Mouse (Mus musculus) embryonic facial prominence, embryonic 11.5 days (tissue): ENCODE data around the gene Gm20441. TPM values are rescaled to one million over a fixed set of nuclear protein-coding genes. Genes with fewer than 3 reads are reported as not detected.

Experiments
- ATAC-seq: fragments of 200-750 bp; cut with Nextera tagmentation; replicated peaks from 2 replicates; pipeline ENCODE4 v1.8.0; 2017; ENCODE audit warnings: low read depth; ENCODE audit not compliant: insufficient number of reproducible peaks, low FRiP score, low TSS enrichment
- DNase-seq: peaks from one replicate; pipeline ENCODE4 v3.0.0-alpha.2; 2015; ENCODE audit warnings: low spot score
- H3K27ac ChIP-seq: fragments of 300-500 bp; sonication (generic); replicated peaks from 2 replicates; pipeline ENCODE4 v1.5.1; 2014; ENCODE audit warnings: mild to moderate bottlenecking, low read depth, low read length, control low read depth
- H3K27me3 ChIP-seq: fragments of 300-500 bp; sonication (generic); 2 replicates; pipeline ENCODE4 v1.6.1; 2014; ENCODE audit warnings: mild to moderate bottlenecking, low read length, moderate library complexity, mixed read lengths; ENCODE audit not compliant: control insufficient read depth, insufficient read depth
- H3K36me3 ChIP-seq: fragments of 300-500 bp; sonication (generic); replicated peaks from 2 replicates; pipeline ENCODE4 v1.6.1; 2014; ENCODE audit warnings: low read depth, mild to moderate bottlenecking, low read length, moderate library complexity, mixed read lengths; ENCODE audit not compliant: control insufficient read depth, insufficient read depth
- H3K4me1 ChIP-seq: fragments of 300-500 bp; sonication (generic); 2 replicates; pipeline ENCODE4 v1.6.1; 2014; ENCODE audit warnings: low read length, mixed read lengths; ENCODE audit not compliant: control insufficient read depth, insufficient read depth
- H3K4me2 ChIP-seq: fragments of 300-500 bp; sonication (generic); 2 replicates; pipeline ENCODE4 v1.6.1; 2014; ENCODE audit warnings: low read depth, mild to moderate bottlenecking, control low read depth, low read length, moderate library complexity
- H3K4me3 ChIP-seq: fragments of 300-500 bp; sonication (generic); 2 replicates; pipeline ENCODE4 v1.5.1; 2014; ENCODE audit warnings: low read depth, low read length, control low read depth
- H3K9ac ChIP-seq: fragments of 300-500 bp; sonication (generic); replicated peaks from 2 replicates; pipeline ENCODE4 v1.6.1; 2014; ENCODE audit warnings: mild to moderate bottlenecking, control low read depth, low read length
- H3K9me3 ChIP-seq: fragments of 300-500 bp; sonication (generic); replicated peaks from 2 replicates; pipeline ENCODE4 v1.6.1; 2016; ENCODE audit warnings: mild to moderate bottlenecking, low read length, inconsistent platforms, mixed read lengths; ENCODE audit not compliant: control insufficient read depth
- WGBS: fragments of 180-500 bp; shearing (Covaris S2); extraction: QIAGEN DNeasy Blood & Tissue Kit; methylation state at CpG from one replicate; pipeline ENCODE4 v1.1.7; 2014; 5-methylcytosine and 5-hydroxymethylcytosine counted together
- polyA plus RNA-seq: library from polyadenylated mRNA; unstranded; fragments of >200 nt; fragmentation: Nextera tagmentation; extraction: Ambion mirVana; gene quantifications from 2 replicates; pipeline ENCODE4 v1.2.1, GENCODE M21; 2014

Gene Gm20441
- polyA plus RNA-seq, 1 experiment from 2014 or later, result not detected

GRCm38 (mm10) chr10:75762413-75762812 is 18.3 kb downstream of the Gm20441 start:
- no peak for DNase-seq
- WGBS, result 97% methylated on average over 3 of the region's 3 CpGs
- no peaks in the 10 kb centered on the region for H3K9me3 ChIP-seq
- no peak overlapping the region for H3K27ac ChIP-seq
- no peak for ATAC-seq
- H3K4me1 ChIP-seq, result no peaks in the 10 kb centered on the region
- H3K4me3 ChIP-seq, result no peak overlapping the region
- no peak overlapping the region for H3K9ac ChIP-seq
- no peaks in the 10 kb centered on the region for H3K27me3 ChIP-seq
- peaks cover 4% of the 10 kb centered on the region for H3K36me3 ChIP-seq
- no peak overlapping the region for H3K4me2 ChIP-seq

GRCm38 (mm10) chr10:75760311-75760710 is 20.4 kb downstream of the Gm20441 start:
- WGBS, result 98% methylated on average over 3 of the region's 3 CpGs
- ATAC-seq, result no peak
- Histone ChIP-seq H3K9ac (no peak overlapping the region), H3K4me1 (no peaks in the 10 kb centered on the region), H3K27me3 (no peaks in the 10 kb centered on the region), H3K4me2 (no peak overlapping the region), H3K36me3 (peaks cover 4% of the 10 kb centered on the region), H3K4me3 (no peak overlapping the region), H3K27ac (no peak overlapping the region), H3K9me3 (no peaks in the 10 kb centered on the region)
- DNase-seq, result no peak

- Histone ChIP-seq H3K4me1 (no peaks in the 10 kb centered on the region), H3K36me3 (peaks cover 4% of the 10 kb centered on the region), H3K9ac (no peak overlapping the region), H3K27ac (no peak overlapping the region), H3K27me3 (no peaks in the 10 kb centered on the region), H3K4me2 (no peak overlapping the region), H3K9me3 (no peaks in the 10 kb centered on the region), H3K4me3 (no peak overlapping the region)
- ATAC-seq (no peak), DNase-seq (no peak)
- whole genome bisulfite sequencing, result 94% methylated on average over 11 of the region's 11 CpGs
Measured at GRCm38 (mm10) chr10:75756719-75757118, 24.0 kb downstream of the Gm20441 start.

GRCm38 (mm10) chr10:75744017-75744416 is 36.7 kb downstream of the Gm20441 start:
- WGBS, result 48% methylated on average over 3 of the region's 3 CpGs
- ATAC-seq, result no peak; the same call in 1 of the 2 replicates
- Histone ChIP-seq H3K27me3 (no peaks in the 10 kb centered on the region), H3K9ac (no peak overlapping the region), H3K4me1 (no peaks in the 10 kb centered on the region), H3K4me3 (no peak overlapping the region), H3K36me3 (peaks cover 10% of the 10 kb centered on the region), H3K27ac (no peak overlapping the region), H3K9me3 (no peaks in the 10 kb centered on the region), H3K4me2 (no peak overlapping the region)
- peak; percentile 87 for DNase-seq

- no peaks in the 10 kb centered on the region for H3K27me3 ChIP-seq
- no peak for ATAC-seq
- no peaks in the 10 kb centered on the region for H3K4me1 ChIP-seq
- H3K4me3 ChIP-seq, result no peak overlapping the region
- H3K9me3 ChIP-seq, result no peaks in the 10 kb centered on the region
- no peak overlapping the region for H3K27ac ChIP-seq
- no peak overlapping the region for H3K4me2 ChIP-seq
- DNase-seq, result no peak
- H3K9ac ChIP-seq, result no peak overlapping the region
- 92% methylated on average over 12 of the region's 12 CpGs for WGBS
- H3K36me3 ChIP-seq, result peaks cover 8% of the 10 kb centered on the region
Measured at GRCm38 (mm10) chr10:75743369-75743768, 37.4 kb downstream of the Gm20441 start.

GRCm38 (mm10) chr10:75740866-75741265 is 39.9 kb downstream of the Gm20441 start:
- no peak overlapping the region for H3K27ac ChIP-seq
- H3K4me3 ChIP-seq, result no peak overlapping the region
- 95% methylated on average over 3 of the region's 3 CpGs for WGBS
- no peak overlapping the region for H3K9ac ChIP-seq
- no peaks in the 10 kb centered on the region for H3K4me1 ChIP-seq
- no peaks in the 10 kb centered on the region for H3K9me3 ChIP-seq
- H3K4me2 ChIP-seq, result no peak overlapping the region
- no peaks in the 10 kb centered on the region for H3K27me3 ChIP-seq
- ATAC-seq (no peak), DNase-seq (no peak)
- peaks cover 4% of the 10 kb centered on the region for H3K36me3 ChIP-seq

GRCm38 (mm10) chr10:75725449-75725848 is 55.3 kb downstream of the Gm20441 start:
- 91% methylated on average over 7 of the region's 7 CpGs for WGBS
- Histone ChIP-seq H3K4me3 (no peak overlapping the region), H3K27me3 (no peaks in the 10 kb centered on the region), H3K4me1 (no peaks in the 10 kb centered on the region), H3K9me3 (no peaks in the 10 kb centered on the region), H3K4me2 (no peak overlapping the region), H3K36me3 (peaks cover 10% of the 10 kb centered on the region), H3K27ac (no peak overlapping the region), H3K9ac (no peak overlapping the region)
- ATAC-seq (no peak), DNase-seq (no peak)
